Mouse (Mus musculus): ENCODE measurements around the gene Otud5.
"Not testable (repeated sequence)": the region's sequence is repeated elsewhere in the genome, so short reads cannot be mapped to it uniquely, and the experiment has no call there.

Gene Otud5

GRCm38 (mm10) chrX:7869826-7870225 is 28.7 kb downstream of the Otud5 start:
- in situ Hi-C loops (cut with MboI; ENCODE audit: low pct_unique_long_range_greater_than_20kb in 1 of 2, low sequenced_read_pairs in 2 of 2, unreplicated experiment in 1 of 2): no loop called here

GRCm38 (mm10) chrX:7878007-7878419 is 36.8 kb downstream of the Otud5 start, which contains the start of gene Pim2:
TSS of gene Pim2 (plus strand) at chrX:7878262.
- in situ Hi-C loops (cut with MboI; ENCODE audit: low pct_unique_long_range_greater_than_20kb in 1 of 2, low sequenced_read_pairs in 2 of 2, unreplicated experiment in 1 of 2): no loop called here

DNA sequence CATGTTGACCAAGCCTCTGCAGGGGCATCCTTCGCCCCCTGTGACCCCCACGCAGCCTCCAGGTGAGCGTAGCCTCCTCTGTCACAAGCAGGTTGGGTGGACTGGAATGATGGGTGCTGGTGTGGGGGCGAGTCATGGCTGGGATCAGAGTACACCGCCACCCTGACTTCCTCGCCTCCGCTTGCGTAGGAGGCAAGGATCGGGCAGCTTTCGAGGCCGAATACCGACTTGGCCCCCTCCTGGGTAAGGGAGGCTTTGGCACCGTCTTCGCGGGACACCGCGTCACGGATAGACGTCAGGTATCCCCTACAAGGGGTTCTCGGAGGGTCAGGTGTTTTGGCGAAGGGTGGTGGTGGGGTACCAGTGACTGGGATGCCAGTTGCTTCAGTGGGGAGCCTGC is 37.3 kb downstream of the Otud5 start:
- in situ Hi-C loops (cut with MboI; ENCODE audit: low pct_unique_long_range_greater_than_20kb in 1 of 2, low sequenced_read_pairs in 2 of 2, unreplicated experiment in 1 of 2): no loop called here

GRCm38 (mm10) chrX:7879819-7880218 is 38.7 kb downstream of the Otud5 start:
- in situ Hi-C loops (cut with MboI; ENCODE audit: low pct_unique_long_range_greater_than_20kb in 1 of 2, low sequenced_read_pairs in 2 of 2, unreplicated experiment in 1 of 2): no loop called here

DNA sequence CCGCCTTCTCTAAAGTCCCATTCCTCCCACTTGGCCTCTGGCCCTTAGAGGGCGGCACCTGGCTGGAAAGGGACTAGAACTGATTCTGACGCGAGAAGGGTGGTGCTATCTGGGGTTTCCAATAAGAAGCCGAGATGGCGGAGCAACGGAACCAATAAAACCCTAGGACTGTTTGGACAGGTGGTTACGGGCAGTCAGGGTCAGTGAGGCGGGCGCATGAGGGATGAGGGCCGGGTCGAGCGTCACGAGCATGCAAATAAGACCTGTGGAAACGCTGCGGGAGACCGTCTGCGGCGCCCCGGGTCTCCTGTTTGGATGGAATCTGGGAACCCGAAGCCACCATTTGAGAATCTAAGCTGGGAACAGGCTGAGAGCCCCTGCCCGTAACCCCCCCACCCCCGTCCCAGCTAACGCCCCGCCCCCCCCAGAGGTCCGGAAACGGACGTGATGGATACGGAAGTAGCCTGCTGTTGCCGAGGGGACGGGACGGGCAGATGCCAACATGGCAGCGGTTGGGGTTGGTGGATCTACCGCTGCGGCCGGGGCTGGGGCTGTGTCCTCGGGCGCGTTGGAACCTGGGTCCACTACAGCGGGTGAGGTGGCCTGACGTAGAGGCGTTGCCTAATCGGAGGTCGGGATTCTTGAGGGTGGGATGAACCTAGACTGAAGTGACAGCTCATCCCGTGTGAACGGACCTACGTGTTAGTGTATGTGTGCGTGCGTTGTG is 42.8 kb downstream of the Otud5 start, which contains the start of gene Slc35a2:
TSS of gene Slc35a2 (plus strand) at position 188 of the 727 bp plus-strand sequence.
- in situ Hi-C loops (cut with MboI; ENCODE audit: low pct_unique_long_range_greater_than_20kb in 1 of 2, low sequenced_read_pairs in 2 of 2, unreplicated experiment in 1 of 2): no loop called here

DNA sequence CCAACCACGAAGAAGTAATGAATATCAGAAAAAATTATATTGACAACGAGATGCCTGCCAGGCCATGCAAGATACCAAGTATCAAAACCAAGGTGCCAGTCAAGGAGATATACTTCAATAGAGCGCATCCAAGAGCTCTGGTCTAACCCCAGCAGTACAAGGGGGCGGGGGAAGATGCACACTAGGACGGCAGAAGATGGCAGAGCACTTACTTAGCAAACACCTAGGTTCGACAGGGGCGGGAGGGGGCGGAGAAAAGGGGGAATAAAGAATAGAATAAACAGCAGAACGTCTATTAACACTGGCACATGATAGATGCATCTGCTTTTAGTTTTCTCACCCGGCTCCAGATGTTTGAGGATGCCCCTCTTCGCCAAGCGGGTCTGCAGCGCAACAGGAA is 57.0 kb downstream of the Otud5 start:
- in situ Hi-C loops (cut with MboI; ENCODE audit: low pct_unique_long_range_greater_than_20kb in 1 of 2, low sequenced_read_pairs in 2 of 2, unreplicated experiment in 1 of 2): no loop called here

DNA sequence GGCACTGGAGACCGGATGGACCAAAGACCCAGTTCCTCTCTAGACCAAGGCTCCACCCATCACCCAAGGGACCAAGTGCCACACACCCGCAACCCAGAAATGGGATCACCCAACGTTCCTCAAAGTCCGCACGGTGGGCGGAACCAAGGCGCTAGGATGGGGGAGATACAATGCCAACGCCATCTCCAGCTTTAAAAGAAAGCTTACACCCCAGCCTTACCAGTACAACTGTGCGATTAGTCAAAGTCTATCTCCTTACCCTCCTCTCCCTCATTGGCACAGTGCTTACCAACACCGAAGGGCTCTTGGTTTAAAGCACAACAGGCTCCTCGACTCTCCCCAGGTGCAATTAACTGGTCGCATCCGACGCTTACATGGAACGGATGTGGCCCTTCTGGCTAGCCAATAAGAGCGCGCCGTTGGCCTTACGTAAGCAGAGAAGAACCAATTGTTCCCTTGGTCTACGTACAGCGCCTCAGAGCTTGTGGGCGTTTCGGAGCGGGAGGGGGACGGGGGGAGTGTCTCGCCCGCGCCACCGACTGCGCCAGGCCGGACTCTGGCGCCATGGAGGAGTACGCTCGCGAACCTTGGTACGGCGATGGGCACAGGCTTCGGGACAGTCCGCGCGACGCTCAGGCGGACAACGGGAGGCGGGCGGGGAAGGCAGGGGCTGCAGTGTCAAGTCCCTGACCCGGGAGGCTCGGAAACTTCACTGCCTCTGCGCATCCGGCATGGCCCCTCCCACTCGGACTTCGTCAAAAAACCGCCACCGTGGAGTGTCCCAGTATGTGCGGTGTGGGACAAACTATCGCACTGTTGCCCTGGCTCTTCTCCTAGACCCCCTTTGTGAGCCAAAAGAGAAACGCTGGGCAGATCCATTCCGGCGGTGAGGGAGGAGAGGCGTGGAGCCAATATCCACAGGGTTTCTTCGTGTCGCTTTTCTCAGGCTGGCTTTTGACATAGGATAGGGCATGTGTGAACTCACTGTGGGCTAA is 58.0 kb downstream of the Otud5 start, which contains the start of the genes Pqbp1 and Timm17b:
TSS of gene Pqbp1 (minus strand) at position 390 of the 995 bp plus-strand sequence.
TSS of gene Timm17b (plus strand) at position 478 of the 995 bp plus-strand sequence.
- in situ Hi-C loops (cut with MboI; ENCODE audit: low pct_unique_long_range_greater_than_20kb in 1 of 2, low sequenced_read_pairs in 2 of 2, unreplicated experiment in 1 of 2): no loop called here

DNA sequence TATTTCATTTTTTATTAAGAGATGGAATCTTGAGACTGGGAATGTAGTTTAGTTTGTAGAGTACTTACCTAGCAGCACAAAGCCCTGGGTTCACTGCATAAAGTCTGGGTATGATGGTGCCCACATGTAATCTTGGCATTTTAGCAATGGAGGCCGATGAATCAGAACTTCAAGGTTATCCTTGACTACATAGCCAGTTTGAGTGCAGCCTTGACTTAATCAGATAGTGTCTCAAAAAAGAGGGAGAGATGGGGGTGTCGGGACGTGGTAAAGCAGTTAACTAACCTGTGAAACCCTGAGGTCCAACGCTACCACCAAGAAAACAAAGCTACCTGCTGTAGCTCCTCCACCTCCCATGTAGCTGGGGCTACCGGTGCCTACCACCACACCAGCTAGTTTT is 63.3 kb downstream of the Otud5 start:
- in situ Hi-C loops (cut with MboI; ENCODE audit: low pct_unique_long_range_greater_than_20kb in 1 of 2, low sequenced_read_pairs in 2 of 2, unreplicated experiment in 1 of 2): no loop called here

DNA sequence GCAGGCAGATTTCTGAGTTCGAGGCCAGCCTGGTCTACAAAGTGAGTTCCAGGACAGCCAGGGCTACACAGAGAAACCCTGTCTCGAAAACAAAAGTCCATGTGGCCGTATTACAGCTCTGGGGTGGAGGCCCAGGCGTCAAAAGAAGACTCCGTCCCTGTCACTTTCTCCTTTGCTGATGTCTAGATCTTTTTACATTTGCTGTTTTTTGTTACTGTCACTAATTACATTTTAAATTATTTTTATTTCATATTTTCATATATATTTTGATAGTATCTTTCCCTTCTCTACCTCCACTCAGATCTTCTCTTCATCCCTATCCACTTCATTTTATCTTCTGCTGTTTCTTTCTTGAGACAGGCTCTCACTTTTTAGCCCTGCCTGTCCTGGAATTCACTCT is 66.6 kb downstream of the Otud5 start, which contains the start of gene Gm10491:
TSS of gene Gm10491 (minus strand) at position 101 of the 400 bp plus-strand sequence.
- in situ Hi-C loops (cut with MboI; ENCODE audit: low pct_unique_long_range_greater_than_20kb in 1 of 2, low sequenced_read_pairs in 2 of 2, unreplicated experiment in 1 of 2): no loop called here

DNA sequence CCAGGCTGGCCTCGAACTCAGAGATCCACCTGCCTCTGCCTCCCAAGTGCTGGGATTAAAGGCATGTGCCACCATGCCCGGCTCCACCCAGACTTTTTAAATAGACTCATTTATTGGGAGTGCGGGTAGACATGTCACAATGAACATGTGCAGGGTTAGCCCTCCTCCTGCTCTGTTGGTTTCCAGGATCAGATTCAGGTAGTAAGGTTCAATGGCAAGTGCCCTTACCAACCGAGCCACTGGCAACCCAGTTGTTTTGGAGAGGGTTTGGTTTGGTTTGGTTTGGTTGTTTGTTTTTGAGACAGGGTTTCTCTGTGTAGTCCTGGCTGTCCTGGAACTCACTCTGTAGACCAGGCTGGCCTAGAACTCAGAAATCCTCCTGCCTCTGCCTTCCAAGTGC is 68.1 kb downstream of the Otud5 start, which contains the start of gene Gm10490:
TSS of gene Gm10490 (plus strand) at position 301 of the 400 bp plus-strand sequence.
- in situ Hi-C loops (cut with MboI; ENCODE audit: low pct_unique_long_range_greater_than_20kb in 1 of 2, low sequenced_read_pairs in 2 of 2, unreplicated experiment in 1 of 2): not testable (repeated sequence)

- in situ Hi-C loops (cut with MboI; ENCODE audit: low pct_unique_long_range_greater_than_20kb in 1 of 2, low sequenced_read_pairs in 2 of 2, unreplicated experiment in 1 of 2): loop anchor here (5.0 kb wide), 1 partner anchor 107 kb away; the partner anchor contains the start of gene Glod5 (in 2 of the 2)
Observed at GRCm38 (mm10) chrX:7910473-7910872, 69.3 kb downstream of the Otud5 start.

DNA sequence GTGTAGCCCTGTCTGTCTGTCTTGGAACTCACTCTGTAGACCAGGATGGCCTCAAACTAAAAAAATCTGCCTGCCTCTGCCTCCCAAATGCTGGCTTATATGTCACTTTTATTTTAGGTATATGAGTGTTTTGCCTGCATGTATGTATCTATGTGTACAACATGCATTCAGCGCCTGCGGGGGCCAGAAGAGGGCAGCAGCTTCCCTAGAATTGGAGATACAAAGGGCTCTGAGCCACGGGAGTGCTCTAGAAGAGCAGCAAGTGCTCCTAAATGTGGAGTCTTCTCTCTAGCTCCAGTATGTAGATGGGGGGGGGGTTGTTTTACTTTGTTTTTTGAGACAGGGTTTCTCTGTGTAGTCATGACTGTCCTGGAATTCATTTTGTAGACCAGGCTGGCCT is 74.5 kb downstream of the Otud5 start:
- in situ Hi-C loops (cut with MboI; ENCODE audit: low pct_unique_long_range_greater_than_20kb in 1 of 2, low sequenced_read_pairs in 2 of 2, unreplicated experiment in 1 of 2): not testable (repeated sequence)

GRCm38 (mm10) chrX:7917960-7918359 is 76.8 kb downstream of the Otud5 start:
- in situ Hi-C loops (cut with MboI; ENCODE audit: low pct_unique_long_range_greater_than_20kb in 1 of 2, low sequenced_read_pairs in 2 of 2, unreplicated experiment in 1 of 2): not testable (repeated sequence)

DNA sequence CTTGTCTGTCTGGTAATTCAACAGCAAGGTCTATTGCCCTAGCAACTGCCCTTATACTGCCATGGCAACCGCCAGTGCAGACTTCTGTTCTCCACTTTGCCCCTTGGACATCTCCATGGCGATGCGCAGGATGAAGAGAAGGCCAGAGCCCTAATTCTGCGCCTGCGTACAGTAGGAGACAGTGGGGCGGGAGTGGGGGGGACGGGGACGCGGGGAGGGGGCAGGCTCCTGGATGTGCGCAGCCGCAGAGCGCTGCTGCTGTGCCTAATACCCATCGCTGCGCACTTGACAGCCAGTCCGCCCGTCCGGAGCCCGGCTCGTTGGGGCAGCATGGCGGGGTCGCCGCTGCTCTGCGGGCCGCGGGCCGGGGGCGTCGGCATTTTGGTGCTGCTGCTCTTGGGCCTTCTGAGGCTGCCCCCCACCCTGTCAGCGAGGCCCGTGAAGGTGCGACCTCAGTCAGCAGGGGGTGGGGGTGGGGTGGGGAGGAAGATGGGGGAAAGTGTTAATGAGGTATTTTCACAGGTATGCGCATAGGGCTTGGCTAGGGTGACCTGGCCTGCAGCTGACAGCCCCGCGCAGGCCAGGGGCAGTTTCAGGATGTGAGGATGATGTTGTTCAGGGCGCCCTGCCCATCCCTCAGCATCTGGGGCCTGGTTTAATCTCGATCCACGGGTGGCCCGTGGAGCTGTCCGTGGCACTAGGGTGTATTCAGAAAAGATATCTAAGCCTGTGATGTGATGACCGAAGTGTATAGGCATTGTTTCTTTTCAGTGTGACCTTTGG is 78.6 kb downstream of the Otud5 start, which contains the start of gene Pcsk1n:
TSS of gene Pcsk1n (plus strand) at position 222 of the 783 bp plus-strand sequence.
- in situ Hi-C loops (cut with MboI; ENCODE audit: low pct_unique_long_range_greater_than_20kb in 1 of 2, low sequenced_read_pairs in 2 of 2, unreplicated experiment in 1 of 2): loop anchor here in 1 of 2 experiments (10.0 kb wide), 1 partner anchor 185 kb away; no protein-coding TSS in a partner anchor

- in situ Hi-C loops (cut with MboI; ENCODE audit: low pct_unique_long_range_greater_than_20kb in 1 of 2, low sequenced_read_pairs in 2 of 2, unreplicated experiment in 1 of 2): loop anchor here in 1 of 2 experiments (10.0 kb wide), 1 partner anchor 183 kb away; no protein-coding TSS in a partner anchor
Observed at GRCm38 (mm10) chrX:7922032-7922431, 80.9 kb downstream of the Otud5 start.

Data from mouse embryonic stem cell (cell line).